Mouse (Mus musculus): Measurements from ENCODE around the gene Setd2. TPM values are rescaled to one million over a fixed set of nuclear protein-coding genes. Genes with fewer than 3 reads are reported as not detected.

The Setd2 gene
- polyA plus RNA-seq, 1 experiment from 2014 or later = 11.4 TPM

Small RNA genes within 50 kb of the gene (microRNA-seq; reads per million reads assigned to microRNA genes)
- gene Mir8107 = not detected

Other genes starting within 250 kb of the Setd2 start
- 11.1 and 11.3 TPM in 2 replicates for gene Elp6, start 227.4 kb upstream of the Setd2 start, polyA plus RNA-seq (2015; fragmentation: Nextera tagmentation; extraction: Ambion mirVana)
- 20.6 and 23.2 TPM in 2 replicates for gene Scap, start 199.3 kb upstream of the Setd2 start, polyA plus RNA-seq (2015; fragmentation: Nextera tagmentation; extraction: Ambion mirVana)
- gene Ptpn23, start 124.4 kb upstream of the Setd2 start, polyA plus RNA-seq (2015; fragmentation: Nextera tagmentation; extraction: Ambion mirVana) = 3.2 TPM in 2 replicates
- gene Ngp, start 112.8 kb upstream of the Setd2 start, polyA plus RNA-seq (2015; fragmentation: Nextera tagmentation; extraction: Ambion mirVana) = 46.6 and 49.4 TPM in 2 replicates
- gene Klhl18, start 55.9 kb upstream of the Setd2 start, polyA plus RNA-seq (2015; fragmentation: Nextera tagmentation; extraction: Ambion mirVana) = 1.9 and 2.7 TPM in 2 replicates
- 0.23 and 0.27 TPM in 2 replicates for gene Kif9, start 55.6 kb upstream of the Setd2 start, polyA plus RNA-seq (2015; fragmentation: Nextera tagmentation; extraction: Ambion mirVana)
- gene Nradd, start 91.9 kb downstream of the Setd2 start, polyA plus RNA-seq (2015; fragmentation: Nextera tagmentation; extraction: Ambion mirVana) = 2.7 and 2.8 TPM in 2 replicates
- gene Nbeal2, start 121.6 kb downstream of the Setd2 start, polyA plus RNA-seq (2015; fragmentation: Nextera tagmentation; extraction: Ambion mirVana) = 1.6 and 2.1 TPM in 2 replicates
- gene Ccdc12, start 123.9 kb downstream of the Setd2 start, polyA plus RNA-seq (2015; fragmentation: Nextera tagmentation; extraction: Ambion mirVana) = 84.4 and 86.3 TPM in 2 replicates
- gene Myl3, start 209.3 kb downstream of the Setd2 start, polyA plus RNA-seq (2015; fragmentation: Nextera tagmentation; extraction: Ambion mirVana) = 0.56 and 5.4 TPM in 2 replicates
- 4.7 and 5.8 TPM in 2 replicates for gene Pth1r, start 214.5 kb downstream of the Setd2 start, polyA plus RNA-seq (2015; fragmentation: Nextera tagmentation; extraction: Ambion mirVana)

All from liver, embryonic 13.5 days (tissue).